Mouse (Mus musculus): ENCODE measurements around the gene Actr2. TPM values are rescaled to one million over a fixed set of nuclear protein-coding genes. Genes with fewer than 3 reads are reported as not detected.
"Not testable (repeated sequence)": the region's sequence is repeated elsewhere in the genome, so short reads cannot be mapped to it uniquely, and the experiment has no call there.

Gene Actr2
- polyA plus RNA-seq, 1 experiment from 2014 or later = 152 TPM

- no peaks in the 10 kb centered on the region for H3K27me3 ChIP-seq
- POLR2A ChIA-PET = interaction anchor here (1.3 kb wide), 1 partner anchor 10 kb away, joined by 3 read pairs; no protein-coding TSS in a partner anchor
- ATAC-seq = no peak
- TF ChIP-seq CTCF (IDR thresholded peaks at IDR 0.05) = peak; percentile 73
- in situ Hi-C loops (cut with MboI; ENCODE audit: low pct_unique_long_range_greater_than_20kb) = loop anchor here (5.0 kb wide), 2 partner anchors 150 to 240 kb away; partner anchors contain the start of gene Spred2
- no peak for DNase-seq (ENCODE audit: low read depth, low spot score)
- CTCF ChIA-PET = interaction anchor here (0.7 to 3.6 kb wide), 14 partner anchors 13 to 248 kb away, joined by 3 to 31 read pairs (median 4); no protein-coding TSS in a partner anchor
Measured at GRCm38 (mm10) chr11:20072174-20072573, 40.5 kb downstream of the Actr2 start.

DNA sequence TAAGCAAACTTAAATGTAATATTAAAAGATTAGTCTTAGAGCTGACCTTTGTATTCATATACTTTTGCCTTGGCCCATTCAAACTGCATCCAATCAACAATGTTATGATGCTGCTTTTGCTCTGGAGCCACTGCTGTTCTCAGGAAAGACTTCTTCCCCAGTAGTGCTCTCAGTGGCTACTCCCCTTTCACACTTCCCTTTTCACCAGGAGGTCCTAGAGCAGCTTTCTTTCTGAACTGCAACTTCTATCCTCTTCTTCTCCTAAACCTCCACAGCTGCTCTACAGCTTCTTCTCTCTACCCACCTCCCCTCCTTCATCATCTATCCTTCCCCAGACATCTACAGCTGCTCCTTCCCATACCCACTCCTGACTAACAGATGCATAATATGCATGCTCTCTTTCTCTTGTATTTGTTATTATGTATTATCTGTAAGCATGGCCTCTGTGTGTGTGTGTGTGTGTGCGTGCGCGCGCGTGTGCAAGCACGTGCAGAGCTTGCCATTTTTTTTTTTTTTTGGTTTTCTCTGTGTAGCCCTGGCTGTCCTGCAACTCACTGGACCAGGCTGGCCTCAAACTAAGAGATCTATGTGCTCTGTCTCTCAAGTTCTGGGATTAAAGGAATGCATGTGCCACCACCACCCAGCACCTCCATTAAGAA is 44.2 kb downstream of the Actr2 start:
- no peak for DNase-seq (ENCODE audit: low read depth, low spot score)
- no peaks in the 10 kb centered on the region for H3K27me3 ChIP-seq
- in situ Hi-C loops (cut with MboI; ENCODE audit: low pct_unique_long_range_greater_than_20kb) = no loop called here
- POLR2A ChIA-PET = no interaction called here
- CTCF ChIA-PET = interaction anchor here (0.8 to 2.7 kb wide), 6 partner anchors 10 to 238 kb away, joined by 3 to 15 read pairs (median 4); no protein-coding TSS in a partner anchor
- TF ChIP-seq CTCF (IDR thresholded peaks at IDR 0.05) = no peak
- no peak for ATAC-seq

GRCm38 (mm10) chr11:20067521-20067920 is 45.2 kb downstream of the Actr2 start:
- in situ Hi-C loops (cut with MboI; ENCODE audit: low pct_unique_long_range_greater_than_20kb) = no loop called here
- ATAC-seq (no peak), DNase-seq (ENCODE audit: low read depth, low spot score) (no peak)
- no peaks in the 10 kb centered on the region for H3K27me3 ChIP-seq
- POLR2A ChIA-PET = no interaction called here
- TF ChIP-seq CTCF (IDR thresholded peaks at IDR 0.05) = peak; percentile 56
- CTCF ChIA-PET = interaction anchor here (0.8 to 2.7 kb wide), 7 partner anchors 10 to 242 kb away, joined by 3 to 15 read pairs (median 4); no protein-coding TSS in a partner anchor

DNA sequence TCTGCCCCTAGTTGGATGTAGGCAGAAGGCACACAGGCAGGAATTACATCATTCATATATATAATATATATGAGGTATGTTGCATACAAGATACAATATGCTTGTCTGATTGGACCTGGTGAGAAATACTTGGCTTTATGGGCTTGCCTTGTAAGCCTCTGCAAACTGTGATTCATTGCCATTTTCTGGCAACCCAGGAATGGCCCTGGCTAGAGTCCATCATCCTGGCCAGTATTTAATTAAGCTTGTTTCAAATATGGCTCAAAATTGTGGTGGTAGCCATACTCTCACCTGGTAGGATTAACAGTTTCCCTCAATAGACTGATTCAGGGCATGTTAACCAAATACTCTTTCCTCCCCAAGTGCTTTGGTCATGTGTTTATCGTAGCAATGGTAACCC is 46.6 kb downstream of the Actr2 start:
- H3K27me3 ChIP-seq = no peaks in the 10 kb centered on the region
- CTCF ChIA-PET = interaction anchor here (2.1 kb wide), 1 partner anchor 236 kb away, joined by 6 read pairs; no protein-coding TSS in a partner anchor
- ATAC-seq (no peak), DNase-seq (ENCODE audit: low read depth, low spot score) (no peak)
- in situ Hi-C loops (cut with MboI; ENCODE audit: low pct_unique_long_range_greater_than_20kb) = no loop called here
- POLR2A ChIA-PET = interaction anchor here (0.5 to 0.8 kb wide), 3 partner anchors 105 to 263 kb away, joined by 3 to 6 read pairs (median 4); partner anchors contain the start of gene Spred2
- TF ChIP-seq CTCF (IDR thresholded peaks at IDR 0.05) = no peak

- DNase-seq (ENCODE audit: low read depth, low spot score) (no peak), ATAC-seq (no peak)
- no peak for TF ChIP-seq CTCF (IDR thresholded peaks at IDR 0.05)
- in situ Hi-C loops (cut with MboI; ENCODE audit: low pct_unique_long_range_greater_than_20kb) = no loop called here
- POLR2A ChIA-PET = no interaction called here
- CTCF ChIA-PET = interaction anchor here (2.1 kb wide), 1 partner anchor 234 kb away, joined by 6 read pairs; no protein-coding TSS in a partner anchor
- no peaks in the 10 kb centered on the region for H3K27me3 ChIP-seq
Measured at GRCm38 (mm10) chr11:20064926-20065325, 47.8 kb downstream of the Actr2 start.

- ATAC-seq; H3K27me3 ChIP-seq; DNase-seq (ENCODE audit: low read depth, low spot score); POLR2A ChIA-PET; in situ Hi-C loops (cut with MboI; ENCODE audit: low pct_unique_long_range_greater_than_20kb): not testable (repeated sequence)
- CTCF ChIA-PET = interaction anchor here (1.4 kb wide), 1 partner anchor 234 kb away, joined by 3 read pairs; no protein-coding TSS in a partner anchor
Measured at GRCm38 (mm10) chr11:20064086-20064485, 48.6 kb downstream of the Actr2 start.

GRCm38 (mm10) chr11:20062801-20063200 is 49.9 kb downstream of the Actr2 start:
- DNase-seq (ENCODE audit: low read depth, low spot score); in situ Hi-C loops (cut with MboI; ENCODE audit: low pct_unique_long_range_greater_than_20kb); H3K27me3 ChIP-seq; ATAC-seq; POLR2A ChIA-PET: not testable (repeated sequence)
- CTCF ChIA-PET = interaction anchor here (1.4 kb wide), 2 partner anchors 232 kb away, joined by 3 read pairs; no protein-coding TSS in a partner anchor

DNA sequence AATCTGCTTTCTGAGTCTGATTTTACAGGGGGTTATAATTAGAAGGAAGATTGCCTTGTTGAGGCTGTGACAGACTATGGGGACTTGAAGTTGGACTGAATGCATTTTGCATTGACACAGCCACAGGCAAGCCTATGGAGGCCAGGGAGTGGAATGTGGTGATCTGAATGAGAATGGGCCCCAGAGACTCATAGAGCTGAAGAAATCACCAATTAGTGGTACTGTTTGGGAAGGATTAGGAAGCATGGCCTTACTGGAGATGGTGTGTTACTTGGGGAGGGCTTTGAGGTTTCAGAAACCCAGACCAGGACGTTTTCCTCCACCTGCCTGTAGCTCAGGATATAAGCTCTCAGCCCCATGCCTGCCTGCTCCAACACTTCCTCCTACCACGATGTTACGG is 53.0 kb downstream of the Actr2 start:
- DNase-seq (ENCODE audit: low read depth, low spot score) = no peak

GRCm38 (mm10) chr11:20057429-20057828 is 55.3 kb downstream of the Actr2 start:
- H3K27me3 ChIP-seq = no peaks in the 10 kb centered on the region
- ChIA-PET POLR2A (interaction anchor here (0.6 to 1.3 kb wide), 2 partner anchors 16 to 100 kb away, joined by 3 read pairs; no protein-coding TSS in a partner anchor), CTCF (interaction anchor here (0.5 to 2.2 kb wide), 2 partner anchors 11 to 18 kb away, joined by 3 to 8 read pairs; no protein-coding TSS in a partner anchor)
- DNase-seq (ENCODE audit: low read depth, low spot score) = no peak
- in situ Hi-C loops (cut with MboI; ENCODE audit: low pct_unique_long_range_greater_than_20kb) = no loop called here
- ATAC-seq = no peak
- no peak for TF ChIP-seq CTCF (IDR thresholded peaks at IDR 0.05)

More for the DNA sequence above, 53.0 kb downstream of the Actr2 start:
- TF ChIP-seq CTCF (IDR thresholded peaks at IDR 0.05) = no peak
- in situ Hi-C loops (cut with MboI; ENCODE audit: low pct_unique_long_range_greater_than_20kb) = no loop called here
- ChIA-PET CTCF (interaction anchor here (1.6 kb wide), 1 partner anchor 12 kb away, joined by 6 read pairs; no protein-coding TSS in a partner anchor), POLR2A (no interaction called here)
- no peak for ATAC-seq
- no peaks in the 10 kb centered on the region for H3K27me3 ChIP-seq

DNA sequence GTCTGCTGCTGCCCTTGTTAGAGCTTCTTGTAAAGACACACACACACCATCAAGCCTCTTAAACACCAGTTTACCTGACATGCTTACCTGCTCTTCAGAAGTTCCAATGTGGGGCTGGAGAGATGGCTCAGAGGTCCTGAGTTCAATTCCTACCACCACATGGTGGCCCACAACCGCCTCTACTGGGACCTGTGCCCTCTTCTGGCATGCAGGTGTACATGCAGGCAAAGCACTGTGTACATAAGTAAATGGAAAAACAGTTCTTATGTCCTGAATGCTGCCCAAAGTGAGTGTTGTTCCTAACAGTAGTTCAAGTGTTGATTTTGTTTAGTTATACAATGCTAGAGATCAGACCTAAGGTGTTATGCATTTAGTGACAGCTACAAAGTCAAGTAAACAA is 56.5 kb downstream of the Actr2 start:
- peak; percentile 42 for TF ChIP-seq CTCF (IDR thresholded peaks at IDR 0.05)
- H3K27me3 ChIP-seq = no peaks in the 10 kb centered on the region
- POLR2A ChIA-PET = no interaction called here
- DNase-seq (ENCODE audit: low read depth, low spot score) (no peak), ATAC-seq (no peak)
- in situ Hi-C loops (cut with MboI; ENCODE audit: low pct_unique_long_range_greater_than_20kb) = no loop called here
- CTCF ChIA-PET = no interaction called here

- no peaks in the 10 kb centered on the region for H3K27me3 ChIP-seq
- ChIA-PET CTCF (no interaction called here), POLR2A (no interaction called here)
- no peak for ATAC-seq
- TF ChIP-seq CTCF (IDR thresholded peaks at IDR 0.05) = no peak
- DNase-seq (ENCODE audit: low read depth, low spot score) = no peak
- in situ Hi-C loops (cut with MboI; ENCODE audit: low pct_unique_long_range_greater_than_20kb) = no loop called here
Measured at GRCm38 (mm10) chr11:20054617-20055016, 58.1 kb downstream of the Actr2 start.

All from Patski (cell line).